Mouse (Mus musculus) inflammation-experienced regulatory T-cells, adult 6 months (primary cell): ENCODE measurements at regions not wholly inside any gene's neighbourhood (a gene's known extent, or its start where the extent isn't known, plus 50 kb on each side); places are given as distances from the start of the nearest gene placed in this dataset.
"Not testable (repeated sequence)": the region's sequence is repeated elsewhere in the genome, so short reads cannot be mapped to it uniquely, and the experiment has no call there.

Experiments used
- ATAC-seq: one replicate; pipeline ENCODE4 v1.8.0; 2017

DNA sequence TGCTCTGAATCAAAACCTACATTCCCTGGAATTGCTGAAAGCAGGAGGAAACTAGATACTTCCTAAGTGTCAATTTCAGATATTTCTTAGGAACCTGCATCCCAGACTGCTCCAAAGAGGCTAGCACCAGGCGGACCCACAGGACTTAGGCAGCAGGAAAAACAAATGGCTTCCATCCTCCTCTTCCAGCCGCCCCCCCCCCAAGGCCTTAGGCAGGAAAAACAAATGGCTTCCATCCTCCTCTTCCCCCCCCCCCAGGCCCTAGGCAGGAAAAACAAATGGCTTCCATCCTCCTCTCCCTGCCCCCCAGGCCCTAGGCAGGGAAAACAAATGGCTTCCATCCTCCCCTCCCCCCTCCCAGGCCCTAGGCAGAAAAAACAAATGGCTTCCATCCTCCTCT, 64.5 kb upstream of the Nap1l2 start:
- no peak for ATAC-seq

DNA sequence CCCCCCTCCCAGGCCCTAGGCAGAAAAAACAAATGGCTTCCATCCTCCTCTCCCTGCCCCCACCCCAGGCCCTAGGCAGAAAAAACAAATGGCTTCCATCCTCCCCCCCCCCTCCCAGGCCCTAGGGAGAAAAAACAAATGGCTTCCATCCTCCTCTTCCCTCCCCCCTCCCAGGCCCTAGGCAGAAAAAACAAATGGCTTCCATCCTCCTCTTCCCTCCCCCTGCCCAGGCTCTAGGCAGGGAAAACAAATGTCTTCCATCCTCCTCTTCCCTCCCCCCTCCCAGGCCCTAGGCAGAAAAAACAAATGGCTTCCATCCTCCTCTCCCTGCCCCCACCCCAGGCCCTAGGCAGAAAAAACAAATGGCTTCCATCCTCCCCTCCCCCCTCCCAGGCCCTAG, 65.0 kb upstream of the Nap1l2 start:
- not testable (repeated sequence) for ATAC-seq

GRCm38 (mm10) chrX:103252056-103252850, 65.8 kb upstream of the Nap1l2 start:
- ATAC-seq: not testable (repeated sequence)

- ATAC-seq: no peak
Observed at GRCm38 (mm10) chrX:103252881-103253280, 66.4 kb upstream of the Nap1l2 start.

DNA sequence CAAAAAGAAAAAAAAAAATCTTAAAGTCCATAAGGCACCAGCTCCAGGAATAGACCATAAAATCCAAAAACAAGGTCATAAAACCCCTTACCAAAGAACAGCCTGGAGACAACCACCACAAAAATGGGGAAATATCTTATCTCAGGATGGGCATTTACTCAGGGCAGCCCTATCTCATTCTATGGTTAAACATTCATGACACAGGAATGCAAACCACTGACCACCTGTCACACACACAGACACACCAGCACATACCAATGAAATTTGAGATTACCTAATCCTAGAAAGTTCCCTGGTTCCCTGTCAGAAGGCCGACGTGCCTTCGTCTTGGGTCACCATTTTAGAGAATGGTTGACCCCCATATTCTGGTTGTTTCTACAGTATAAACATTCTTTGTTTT, 66.3 kb upstream of the Cdx4 start:
- ATAC-seq: no peak

DNA sequence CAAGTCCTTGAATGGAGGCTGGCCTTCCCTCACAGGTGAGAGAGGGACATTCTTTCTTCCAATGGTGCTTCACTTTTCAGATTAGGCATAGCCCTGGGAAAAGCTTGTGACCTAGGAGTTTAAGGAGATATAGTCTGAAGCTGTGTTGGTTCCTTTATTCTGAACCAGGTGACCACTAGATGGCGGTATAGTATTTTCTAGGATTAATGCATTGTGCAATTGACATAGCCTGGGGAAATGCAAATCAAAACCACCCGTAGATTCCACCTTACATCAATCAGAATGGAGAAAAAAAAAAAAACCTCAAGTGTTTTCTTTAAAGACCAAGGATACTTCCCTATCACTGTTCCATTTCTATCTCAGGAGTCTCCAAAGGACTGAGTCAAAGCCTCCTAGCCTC, 61.3 kb upstream of the Cdx4 start:
- ATAC-seq: peak; percentile 43
